Comparison of ENCODE assay signal across 7 mouse cellular contexts in the genomic region with DNA sequence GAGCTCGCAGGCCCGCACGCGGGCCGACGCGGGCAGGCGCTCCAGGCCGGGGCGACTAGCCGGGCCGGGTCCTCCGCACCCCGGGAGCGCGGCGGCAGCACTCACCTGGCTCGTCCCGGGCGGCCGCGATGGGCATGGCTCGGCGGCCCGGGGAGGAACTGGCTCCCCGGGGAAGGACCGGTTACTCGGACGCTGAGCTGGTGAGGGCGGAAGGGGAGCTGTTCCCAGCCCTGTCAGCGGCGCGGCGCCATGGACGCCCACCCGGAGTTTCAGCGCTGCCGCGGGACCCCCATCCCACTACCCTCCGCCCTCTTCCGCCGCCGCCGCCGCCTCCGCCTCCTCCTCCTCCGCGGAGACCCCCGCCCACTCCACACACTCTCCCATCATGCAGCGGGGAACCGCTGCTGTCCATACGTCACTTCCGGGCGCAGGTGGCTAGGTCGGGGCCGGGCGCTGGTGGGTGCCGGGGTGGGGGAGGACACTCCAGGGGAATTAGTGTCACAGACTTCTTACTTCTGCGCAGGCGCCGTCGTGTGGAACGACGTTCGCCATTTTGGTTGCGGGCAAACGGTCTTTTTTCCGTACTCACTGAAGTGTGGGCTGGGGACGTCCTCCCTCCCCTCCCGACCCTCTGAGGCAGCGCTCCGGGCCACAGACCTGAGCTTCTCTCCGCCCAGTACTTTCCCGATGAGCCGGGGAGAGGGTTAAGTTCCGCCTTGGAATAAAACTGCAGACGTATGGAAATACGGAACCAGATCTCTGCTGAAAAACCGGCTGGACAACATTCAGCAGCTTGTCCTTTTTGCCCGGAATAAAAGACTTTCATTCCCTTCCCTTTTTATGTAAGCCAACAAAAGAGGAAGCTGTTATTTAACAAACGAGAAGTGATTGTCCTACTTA. TPM values are rescaled to one million over a fixed set of nuclear protein-coding genes. Genes with fewer than 3 reads are reported as not detected.
DNase-seq lines count a peak whose midpoint lies in the region; ATAC-seq and TF ChIP-seq lines count a peak whose summit lies in the region.

Aftph (minus strand) TSS at position 389 of the 900 bp plus-strand sequence.

- H3K9ac ChIP-seq in intestine, postnatal 0 days (ENCODE audit: low read depth, low read length), result peak within 1 kb of the TSS; percentile 99
- H3K9ac ChIP-seq in midbrain, embryonic 12.5 days (replicated peaks), result peak within 1 kb of the TSS; percentile 97

- H3K27ac ChIP-seq in embryonic facial prominence, embryonic 10.5 days (replicated peaks), result peak within 1 kb of the TSS; percentile 90
- peak within 1 kb of the TSS; percentile 99 for H3K27ac ChIP-seq in intestine, postnatal 0 days (ENCODE audit: low read depth, low read length)
- peak within 1 kb of the TSS; percentile 91 for H3K27ac ChIP-seq in midbrain, embryonic 12.5 days (replicated peaks)
- peak within 1 kb of the TSS; percentile 100 for H3K27ac ChIP-seq in small intestine, adult 2 months (ENCODE audit: insufficient read depth, low read depth, low read length)

- intact Hi-C loops in left cerebral cortex, postnatal 4 days (cut with DNase I), result loop anchor here (5.0 kb wide), 1 partner anchor 284 kb away; no protein-coding TSS in a partner anchor

- ATAC-seq in intestine, postnatal 0 days, result peak; percentile 97
- ATAC-seq in midbrain, embryonic 12.5 days (ENCODE audit: low FRiP score, low read depth), result peak; percentile 99

- TF ChIP-seq POLR2A in small intestine, adult 2 months (IDR thresholded peaks at IDR 0.05; ENCODE audit: low read depth, low read length), result peak; percentile 72

- peak within 1 kb of the TSS; percentile 97 for H3K4me3 ChIP-seq in embryonic facial prominence, embryonic 10.5 days
- peak within 1 kb of the TSS; percentile 99 for H3K4me3 ChIP-seq in intestine, postnatal 0 days (ENCODE audit: low read depth, low read length)
- H3K4me3 ChIP-seq in midbrain, embryonic 12.5 days, result peak within 1 kb of the TSS; percentile 98
- peak within 1 kb of the TSS; percentile 95 for H3K4me3 ChIP-seq in small intestine, adult 2 months (ENCODE audit: low read depth, low read length)

- H3K27me3 ChIP-seq in embryonic facial prominence, embryonic 10.5 days (replicated peaks; ENCODE audit: low read depth, poor library complexity, severe bottlenecking), result no peaks in the 10 kb centered on the region
- H3K27me3 ChIP-seq in intestine, postnatal 0 days (replicated peaks; ENCODE audit: control insufficient read depth, insufficient read depth, low read length), result no peaks in the 10 kb centered on the region
- no peaks in the 10 kb centered on the region for H3K27me3 ChIP-seq in midbrain, embryonic 12.5 days
- no peaks in the 10 kb centered on the region for H3K27me3 ChIP-seq in small intestine, adult 2 months (ENCODE audit: control insufficient read depth, insufficient read depth, low read length)

- under 1% methylated on average over 81 of the region's 81 CpGs for WGBS in embryonic facial prominence, embryonic 10.5 days
- WGBS in intestine, postnatal 0 days, result under 1% methylated on average over 67 of the region's 81 CpGs
- under 1% methylated on average over 60 of the region's 81 CpGs for WGBS in midbrain, embryonic 12.5 days
- under 1% methylated on average over 69 of the region's 81 CpGs for WGBS in small intestine, adult 2 months

- no peak for TF ChIP-seq CTCF in intestine, postnatal 0 days (IDR thresholded peaks at IDR 0.05; ENCODE audit: low read depth)
- no peak for TF ChIP-seq CTCF in small intestine, adult 2 months (IDR thresholded peaks at IDR 0.05; ENCODE audit: extremely low read depth, insufficient read length, insufficient replicate concordance, low read depth, low read length)

- peak within 1 kb of the TSS; percentile 81 for H3K4me2 ChIP-seq in intestine, postnatal 0 days (replicated peaks; ENCODE audit: low read depth)
- peak within 1 kb of the TSS; percentile 85 for H3K4me2 ChIP-seq in midbrain, embryonic 12.5 days (replicated peaks)

- no peaks in the 10 kb centered on the region for H3K9me3 ChIP-seq in embryonic facial prominence, embryonic 10.5 days
- no peaks in the 10 kb centered on the region for H3K9me3 ChIP-seq in intestine, postnatal 0 days (ENCODE audit: control insufficient read depth)
- no peaks in the 10 kb centered on the region for H3K9me3 ChIP-seq in midbrain, embryonic 12.5 days

- peak; percentile 99 for DNase-seq in adrenal gland, postnatal 10 days
- DNase-seq in embryonic facial prominence, embryonic 10.5 days (ENCODE audit: low spot score), result peak; percentile 100
- DNase-seq in gonadal fat pad, adult 2 months (ENCODE audit: low read depth), result peak; percentile 79
- peak; percentile 100 for DNase-seq in left cerebral cortex, postnatal 4 days

- H3K36me3 ChIP-seq in embryonic facial prominence, embryonic 10.5 days (replicated peaks), result 0 out of 2 replicates have a peak, but pooled peaks cover 5% of the 10 kb centered on the region
- H3K36me3 ChIP-seq in intestine, postnatal 0 days (ENCODE audit: control insufficient read depth, insufficient read depth), result no peaks in the 10 kb centered on the region
- no peaks in the 10 kb centered on the region for H3K36me3 ChIP-seq in midbrain, embryonic 12.5 days
- H3K36me3 ChIP-seq in small intestine, adult 2 months (ENCODE audit: control insufficient read depth, insufficient read depth, low read length), result no peaks in the 10 kb centered on the region

- H3K4me1 ChIP-seq in embryonic facial prominence, embryonic 10.5 days, result peaks cover 10% of the 10 kb centered on the region
- no peaks in the 10 kb centered on the region; the same call in 1 of the 2 replicates for H3K4me1 ChIP-seq in intestine, postnatal 0 days (replicated peaks; ENCODE audit: control insufficient read depth, insufficient read depth, low read length)
- peaks cover 4% of the 10 kb centered on the region; the same call in 1 of the 2 replicates for H3K4me1 ChIP-seq in midbrain, embryonic 12.5 days
- no peaks in the 10 kb centered on the region for H3K4me1 ChIP-seq in small intestine, adult 2 months (ENCODE audit: control insufficient read depth, insufficient read depth, insufficient read length, low read length)

RNA-seq across cellular contexts. Expression of gene Aftph, which starts in this region (rescaled TPM):
- 10 to 100 TPM; 35.9 to 44.4 TPM for total RNA-seq in adrenal gland, postnatal 10 days (2021)
- 17.6 and 18.6 TPM in 2 replicates for polyA plus RNA-seq in embryonic facial prominence, embryonic 10.5 days (2016; fragmentation: Nextera tagmentation; extraction: Ambion mirVana)
- 41.5 and 44.8 TPM in 2 replicates for polyA plus RNA-seq in gonadal fat pad, adult 2 months (2012; rRNA removed)
- 21.3 and 25.4 TPM in 2 replicates for polyA plus RNA-seq in intestine, postnatal 0 days (2015; fragmentation: Nextera tagmentation; extraction: Ambion mirVana)
- 10 to 100 TPM; 55.0 to 55.1 TPM for total RNA-seq in left cerebral cortex, postnatal 4 days (2021)
- polyA plus RNA-seq in midbrain, embryonic 12.5 days (2016; fragmentation: Nextera tagmentation; extraction: Ambion mirVana), result 34.8 and 37.8 TPM in 2 replicates
- 22.4 and 48.0 TPM in 2 replicates for polyA plus RNA-seq in small intestine, adult 2 months (2012; rRNA removed)

Comparison
In these comparisons a context has a peak if more than half of its experiments do, and no peak if none do; other contexts are left out.
1. Peak in every context shown above with its lines: DNase-seq, ATAC-seq, H3K4me3 ChIP-seq and H3K27ac ChIP-seq.